Mouse (Mus musculus) leukemia stem cell, adult 10-12 weeks (primary cell): ENCODE results near the gene Fem1b. TPM values are rescaled to one million over a fixed set of nuclear protein-coding genes. Genes with fewer than 3 reads are reported as not detected.

Experiments
- polyA plus RNA-seq: library from polyadenylated mRNA; stranded (reverse); fragments of >175 nt; gene quantifications from 2 replicates; pipeline ENCODE4 v1.2.3, GENCODE M21; 2012; ENCODE audit warnings: low replicate concordance

The Fem1b gene
- 13.3 and 21.6 TPM in 2 replicates for polyA plus RNA-seq

GRCm38 (mm10) chr9:62811516-62812121 lies at the start of gene Fem1b:
Fem1b (minus strand) TSS chr9:62811934.

GRCm38 (mm10) chr9:62857719-62858261 lies 46.1 kb upstream of the Fem1b start, which contains the start of gene Calml4:
Calml4 (plus strand) TSS chr9:62858080.

GRCm38 (mm10) chr9:62838506-62839171 lies 26.9 kb upstream of the Fem1b start, which contains the start of gene Cln6:
Cln6 (plus strand) TSS chr9:62838785.

Other genes with a start within 250 kb of the Fem1b start
- gene Itga11, start 134.1 kb downstream of the Fem1b start, polyA plus RNA-seq, result 0.05 TPM in 1 of 2 replicates, not detected in the other
- 13.4 and 38.8 TPM in 2 replicates for gene Cln6, start 26.9 kb upstream of the Fem1b start, polyA plus RNA-seq
- gene Calml4, start 46.1 kb upstream of the Fem1b start, polyA plus RNA-seq, result 0.34 TPM in 1 of 2 replicates, not detected in the other
- gene Pias1, start 176.0 kb upstream of the Fem1b start, polyA plus RNA-seq, result 0.30 and 1.9 TPM in 2 replicates